ENCODE assay signal across 29 mouse cellular contexts in genomic region chr1:39091121-39091520, GRCm38 (mm10).
DNase-seq lines count a peak whose midpoint lies in the region; ATAC-seq lines count a peak whose summit lies in the region.
"Had no signal": no experiment of that assay in that cellular context is flagged by ENCODE, and none has a peak within 500 bp of the region (broad histone marks: within the 10 kb centered on the region; RNA-seq: fewer than 3 reads in every experiment).

No protein-coding gene starts in this region.

- no peak overlapping the region for H3K27ac ChIP-seq in heart, embryonic 10.5 days
- no peak overlapping the region for H3K27ac ChIP-seq in heart, embryonic 12.5 days (ENCODE audit: poor library complexity, severe bottlenecking)
- H3K27ac ChIP-seq: forebrain, embryonic 12.5 days; heart, adult 2 months; hindbrain, embryonic 10.5 days; hindbrain, embryonic 15.5 days; kidney, embryonic 15.5 days; layer of hippocampus, adult 2 months; limb, embryonic 13.5 days; liver, embryonic 12.5 days; midbrain, embryonic 13.5 days had no signal

- no peaks in the 10 kb centered on the region for H3K27me3 ChIP-seq in heart, embryonic 10.5 days (ENCODE audit: insufficient read depth, poor library complexity, severe bottlenecking)
- no peaks in the 10 kb centered on the region for H3K27me3 ChIP-seq in heart, embryonic 12.5 days (replicated peaks)
- H3K27me3 ChIP-seq: forebrain, embryonic 12.5 days; hindbrain, embryonic 15.5 days; kidney, embryonic 15.5 days; limb, embryonic 13.5 days; liver, embryonic 12.5 days; midbrain, embryonic 13.5 days had no signal

- H3K4me3 ChIP-seq in heart, embryonic 10.5 days = no peak overlapping the region
- no peak overlapping the region for H3K4me3 ChIP-seq in heart, embryonic 12.5 days
- H3K4me3 ChIP-seq: erythroblast, embryonic 14.5 days; forebrain, embryonic 12.5 days; heart, adult 2 months; hindbrain, embryonic 10.5 days; hindbrain, embryonic 15.5 days; kidney, embryonic 15.5 days; layer of hippocampus, adult 2 months; limb, embryonic 13.5 days; liver, embryonic 12.5 days; midbrain, embryonic 13.5 days had no signal

- 85% methylated on average over 8 of the region's 8 CpGs for WGBS in heart, embryonic 10.5 days
- 80% methylated on average over 8 of the region's 8 CpGs for WGBS in heart, embryonic 12.5 days

- H3K9ac ChIP-seq in heart, embryonic 12.5 days = no peak overlapping the region
- H3K9ac ChIP-seq: forebrain, embryonic 12.5 days; forebrain, postnatal 0 days; hindbrain, embryonic 15.5 days; kidney, embryonic 15.5 days; limb, embryonic 13.5 days; liver, embryonic 12.5 days; liver, postnatal 0 days; midbrain, embryonic 13.5 days had no signal

- H3K4me2 ChIP-seq in heart, embryonic 12.5 days = no peak overlapping the region
- H3K4me2 ChIP-seq: forebrain, embryonic 12.5 days; hindbrain, embryonic 15.5 days; kidney, embryonic 15.5 days; limb, embryonic 13.5 days; liver, embryonic 12.5 days; midbrain, embryonic 13.5 days had no signal

- H3K9me3 ChIP-seq in heart, embryonic 10.5 days = no peaks in the 10 kb centered on the region
- H3K9me3 ChIP-seq in heart, embryonic 12.5 days (replicated peaks) = no peaks in the 10 kb centered on the region
- H3K9me3 ChIP-seq: forebrain, embryonic 12.5 days; G1E; hindbrain, embryonic 10.5 days; hindbrain, embryonic 15.5 days; kidney, embryonic 15.5 days; limb, embryonic 13.5 days; liver, embryonic 12.5 days; midbrain, embryonic 13.5 days had no signal

- H3K4me1 ChIP-seq in heart, embryonic 10.5 days = peaks cover 5% of the 10 kb centered on the region
- H3K4me1 ChIP-seq in heart, embryonic 12.5 days (replicated peaks) = no peaks in the 10 kb centered on the region
- H3K4me1 ChIP-seq: forebrain, embryonic 12.5 days; hindbrain, embryonic 10.5 days; hindbrain, embryonic 15.5 days; kidney, embryonic 15.5 days; limb, embryonic 13.5 days; liver, embryonic 12.5 days; midbrain, embryonic 13.5 days had no signal

- DNase-seq in heart, embryonic 10.5 days (ENCODE audit: low spot score) = peak; percentile 59
- peak; percentile 76 for DNase-seq in naive thymus-derived CD4-positive, alpha-beta T cell, adult 2 months (ENCODE audit: low read depth)
- peak; percentile 61 to 69 for DNase-seq in thymus, postnatal 10 days (ENCODE audit: low spot score in 2 of 2)
- no peak for DNase-seq in adrenal gland, adult 8-10 months
- no peak for DNase-seq in B cell, adult 2 months
- no peak for DNase-seq in kidney, postnatal 36 days
- DNase-seq: adrenal gland, postnatal 36 days; cerebellum, adult 18-20 months; cerebellum, postnatal 14 days; forebrain, postnatal 0 days; heart, adult 2 months; heart, postnatal 14 days; kidney, adult 18-20 months; liver, postnatal 0 days; lung, postnatal 4 days; right cerebral cortex, adult 18-20 months; right cerebral cortex, postnatal 4 days had no signal

- ATAC-seq in heart, embryonic 12.5 days (ENCODE audit: insufficient number of reproducible peaks, low FRiP score) = no peak
- ATAC-seq: forebrain, postnatal 0 days; inflammation-experienced regulatory T-cells, adult 6 months; liver, embryonic 12.5 days; liver, postnatal 0 days; midbrain, embryonic 13.5 days had no signal

- H3K36me3 ChIP-seq in heart, embryonic 10.5 days = no peaks in the 10 kb centered on the region
- no peaks in the 10 kb centered on the region for H3K36me3 ChIP-seq in heart, embryonic 12.5 days
- H3K36me3 ChIP-seq: forebrain, embryonic 12.5 days; G1E; hindbrain, embryonic 10.5 days; hindbrain, embryonic 15.5 days; kidney, embryonic 15.5 days; limb, embryonic 13.5 days; liver, embryonic 12.5 days; midbrain, embryonic 13.5 days had no signal

Comparison
In these comparisons a context has a peak if more than half of its experiments do, and no peak if none do; other contexts are left out.
1. DNase-seq: peak in heart, embryonic 10.5 days (single experiment), naive thymus-derived CD4-positive, alpha-beta T cell, adult 2 months (single experiment) and thymus, postnatal 10 days (2 of 2); none in adrenal gland, adult 8-10 months (single experiment), B cell, adult 2 months (0 of 2) and kidney, postnatal 36 days (0 of 2).